Mouse (Mus musculus): ENCODE measurements around the gene Isl2. TPM values are rescaled to one million over a fixed set of nuclear protein-coding genes. Genes with fewer than 3 reads are reported as not detected.

The Isl2 gene
- polyA plus RNA-seq, 1 experiment, result 3.2 TPM

- Histone ChIP-seq H3ac (ENCODE audit: control insufficient read depth, insufficient read length) (no peak overlapping the region), H3K27me3 (ENCODE audit: control insufficient read depth, insufficient read depth, insufficient read length) (no peaks in the 10 kb centered on the region), H3K36me3 (ENCODE audit: control insufficient read depth, insufficient read depth) (no peaks in the 10 kb centered on the region), H3K4me3 (no peak overlapping the region), H3K79me2 (ENCODE audit: control insufficient read depth, insufficient read depth) (no peaks in the 10 kb centered on the region), H3K4me2 (ENCODE audit: low read depth) (no peak overlapping the region)
- TF ChIP-seq MYOG (IDR thresholded peaks at IDR 0.05; ENCODE audit: control insufficient read depth in 1 of 3, insufficient read depth in 1 of 3, insufficient read length in 2 of 3, low read depth in 2 of 3) (peak in 1 of 3 experiments; percentile 10), POLR2AphosphoS2 (IDR thresholded peaks at IDR 0.05; ENCODE audit: insufficient read length, low read depth) (no peak)
Measured at GRCm38 (mm10) chr9:55576571-55576970, 38.1 kb downstream of the Isl2 start.

DNA sequence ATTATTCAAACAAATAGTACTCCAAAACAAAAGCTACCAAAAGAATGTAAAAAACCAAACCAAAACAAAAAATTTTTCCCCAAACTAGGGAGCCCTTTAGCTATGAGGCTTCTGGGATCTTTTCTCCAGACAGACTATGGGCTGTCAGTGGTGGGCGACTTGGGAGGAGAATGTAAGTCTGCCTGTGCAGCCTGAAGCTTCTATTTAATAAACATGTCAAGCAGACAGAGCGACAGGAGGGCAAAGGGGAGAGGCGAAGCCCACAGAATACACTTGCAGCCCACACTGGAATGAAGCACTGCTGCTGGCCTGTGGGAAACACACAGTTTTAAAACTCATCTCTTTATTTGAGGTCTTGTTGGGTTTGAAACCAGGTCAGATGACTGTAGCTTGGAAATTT is 42.9 kb downstream of the Isl2 start:
- Histone ChIP-seq H3K36me3 (ENCODE audit: control insufficient read depth, insufficient read depth) (no peaks in the 10 kb centered on the region), H3K79me2 (ENCODE audit: control insufficient read depth, insufficient read depth) (no peaks in the 10 kb centered on the region)
- TF ChIP-seq USF1 (IDR thresholded peaks at IDR 0.05; ENCODE audit: low read depth) (no peak), SRF (IDR thresholded peaks at IDR 0.05; ENCODE audit: control insufficient read depth, insufficient read length, low read depth) (no peak), POLR2AphosphoS2 (IDR thresholded peaks at IDR 0.05; ENCODE audit: insufficient read length, low read depth) (no peak), POLR2A (IDR thresholded peaks at IDR 0.05; ENCODE audit: insufficient read length, low read depth) (no peak), MAX (IDR thresholded peaks at IDR 0.05; ENCODE audit: low read depth) (no peak), TCF3 (IDR thresholded peaks at IDR 0.05; ENCODE audit: insufficient read length, low read depth) (no peak), E2F4 (IDR thresholded peaks at IDR 0.05; ENCODE audit: insufficient read depth) (no peak), REST (IDR thresholded peaks at IDR 0.05; ENCODE audit: insufficient read depth, insufficient read length) (no peak), MYOG (IDR thresholded peaks at IDR 0.05; ENCODE audit: control insufficient read depth in 1 of 3, insufficient read depth in 1 of 3, insufficient read length in 2 of 3, low read depth in 2 of 3) (no peak), TCF12 (IDR thresholded peaks at IDR 0.05; ENCODE audit: insufficient read depth, poor library complexity, severe bottlenecking) (no peak), CEBPB (IDR thresholded peaks at IDR 0.05; ENCODE audit: insufficient read depth, poor library complexity, severe bottlenecking) (no peak), MYOD1 (IDR thresholded peaks at IDR 0.05; ENCODE audit: control insufficient read depth in 1 of 3, insufficient read length in 2 of 3, low read depth in 2 of 3) (no peak)

DNA sequence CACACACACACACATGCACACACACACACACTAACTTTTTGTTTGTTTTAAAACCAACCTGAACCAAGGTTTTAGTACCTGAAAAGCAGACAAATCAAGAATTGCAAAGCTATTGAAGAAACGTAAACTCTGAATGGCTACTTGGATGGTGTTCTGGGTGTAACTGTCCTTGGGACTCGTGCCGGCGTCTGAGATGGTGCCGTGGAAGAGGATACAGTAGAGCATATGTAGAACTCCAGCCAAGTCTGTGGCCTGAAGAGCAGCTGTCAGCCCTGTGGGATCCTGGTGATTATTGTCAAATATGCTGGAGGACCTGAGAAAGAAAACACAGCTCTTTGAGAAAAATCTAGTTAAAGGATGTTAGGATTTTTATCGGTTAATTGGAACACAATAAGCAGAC is 47.7 kb downstream of the Isl2 start:
- no peak overlapping the region for H3K4me2 ChIP-seq (ENCODE audit: low read depth)
- H3K79me2 ChIP-seq (ENCODE audit: control insufficient read depth, insufficient read depth), result no peaks in the 10 kb centered on the region
- no peaks in the 10 kb centered on the region for H3K36me3 ChIP-seq (ENCODE audit: control insufficient read depth, insufficient read depth)
- no peak overlapping the region for H3K4me3 ChIP-seq
- no peaks in the 10 kb centered on the region for H3K27me3 ChIP-seq (ENCODE audit: control insufficient read depth, insufficient read depth, insufficient read length)
- no peak for TF ChIP-seq MAX (IDR thresholded peaks at IDR 0.05; ENCODE audit: low read depth)
- peak in 1 of 3 experiments; percentile 36 for TF ChIP-seq MYOD1 (IDR thresholded peaks at IDR 0.05; ENCODE audit: control insufficient read depth in 1 of 3, insufficient read length in 2 of 3, low read depth in 2 of 3)
- no peak overlapping the region for H3ac ChIP-seq (ENCODE audit: control insufficient read depth, insufficient read length)

More for the DNA sequence above, 42.9 kb downstream of the Isl2 start:
- no peaks in the 10 kb centered on the region for H3K27me3 ChIP-seq (ENCODE audit: control insufficient read depth, insufficient read depth, insufficient read length)
- no peak overlapping the region for H3ac ChIP-seq (ENCODE audit: control insufficient read depth, insufficient read length)
- no peak overlapping the region for H3K4me2 ChIP-seq (ENCODE audit: low read depth)
- H3K4me3 ChIP-seq, result no peak overlapping the region

Other genes starting within 250 kb of the Isl2 start
- 0.19 TPM for gene Nrg4, start 211.8 kb upstream of the Isl2 start, polyA plus RNA-seq (2012; fragmentation: generic; extraction: Trizol)
- gene Tmem266, start 211.8 kb upstream of the Isl2 start, polyA plus RNA-seq (2012; fragmentation: generic; extraction: Trizol), result not detected
- gene Etfa, start 26.4 kb upstream of the Isl2 start, polyA plus RNA-seq (2012; fragmentation: generic; extraction: Trizol), result 98.3 TPM

Data from myocyte (in vitro differentiated cells).